Mouse (Mus musculus) olfactory bulb, adult 2 months (tissue): ENCODE measurements at regions not wholly inside any gene's neighbourhood (a gene's known extent, or its start where the extent isn't known, plus 50 kb on each side); places are given as distances from the start of the nearest gene placed in this dataset.

ENCODE experiments used
- CTCF ChIP-seq: fragments of 200-500 bp; IDR thresholded peaks from 2 replicates; pipeline ENCODE4 v1.5.1; 2012; ENCODE audit warnings: low read depth, mild to moderate bottlenecking, low read length, moderate library complexity; ENCODE audit not compliant: insufficient read depth
- POLR2A ChIP-seq: fragments of 200-500 bp; IDR thresholded peaks from 2 replicates; pipeline ENCODE4 v1.6.1; 2012; ENCODE audit warnings: mild to moderate bottlenecking, low read depth, low read length, moderate library complexity; ENCODE audit not compliant: insufficient read depth

GRCm38 (mm10) chr12:106618684-106619083, 608.7 kb downstream of the Vrk1 start:
- no peak for TF ChIP-seq POLR2A
- no peak for TF ChIP-seq CTCF
